ENCODE assay signal across 9 mouse cellular contexts in genomic region chr7:57635026-57635425, GRCm38 (mm10).
"Had no signal": no experiment of that assay in that cellular context is flagged by ENCODE, and none has a peak within 500 bp of the region (broad histone marks: within the 10 kb centered on the region; RNA-seq: fewer than 3 reads in every experiment).

No protein-coding gene starts in this region.

- DNase-seq: kidney, postnatal 10 days; liver; liver, embryonic 13.5 days; liver, postnatal 0 days; lung, postnatal 14 days; retina, postnatal 1 day; right cerebral cortex, postnatal 4 days; spleen, adult 18-20 months; thymus, postnatal 36 days had no signal
